ENCODE assay signal across 9 mouse cellular contexts in the genomic region with DNA sequence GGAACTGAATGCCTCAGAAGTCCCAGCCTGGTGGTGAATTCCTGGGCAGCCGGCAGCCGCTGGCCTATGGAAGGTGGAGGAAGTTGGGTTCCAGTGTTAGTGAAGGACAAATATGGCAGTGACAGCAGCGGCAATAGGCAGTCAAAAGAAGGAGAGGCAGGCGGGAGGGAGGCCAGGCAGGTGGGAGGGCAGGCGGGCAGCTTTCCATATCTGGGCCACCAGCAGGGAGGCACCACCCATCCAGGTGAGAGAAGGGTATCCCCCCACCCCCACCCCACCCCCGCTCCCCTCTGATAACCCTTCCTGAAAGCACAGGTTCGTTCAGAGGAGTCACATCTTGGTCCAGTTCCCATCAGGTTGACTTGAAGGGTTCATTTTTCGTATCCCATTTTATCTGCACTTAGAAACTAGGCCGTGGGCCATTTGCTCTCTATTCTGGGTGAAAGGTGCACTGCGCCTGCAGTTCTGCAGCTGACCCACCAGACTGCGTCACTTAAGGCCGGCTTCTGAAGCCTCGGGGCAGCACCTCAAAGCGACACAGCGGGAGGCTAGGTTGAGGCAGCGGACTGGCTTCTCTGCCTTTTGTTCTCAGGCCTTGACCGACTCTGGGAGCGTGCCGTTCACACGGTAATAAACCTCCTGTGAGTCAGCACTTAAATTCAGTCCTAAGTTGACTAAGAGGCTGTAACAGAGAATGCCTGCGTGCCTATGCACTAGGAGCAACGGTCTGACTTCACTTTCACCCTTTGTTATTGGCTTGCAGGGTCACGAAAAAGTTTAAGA. TPM values are rescaled to one million over a fixed set of nuclear protein-coding genes. Genes with fewer than 3 reads are reported as not detected.
A peak's percentile ranks its signal among the peaks of the same experiment; 100 is the strongest.
DNase-seq lines count a peak whose midpoint lies in the region; ATAC-seq and TF ChIP-seq lines count a peak whose summit lies in the region.
"Had no signal": no experiment of that assay in that cellular context is flagged by ENCODE, and none has a peak within 500 bp of the region (broad histone marks: within the 10 kb centered on the region; RNA-seq: fewer than 3 reads in every experiment).

No protein-coding gene starts in this region.

- no peak; the same call in 1 of the 2 replicates for TF ChIP-seq CTCF in liver, embryonic 14.5 days (IDR thresholded peaks at IDR 0.05; ENCODE audit: low read depth)

- no peaks in the 10 kb centered on the region for H3K36me3 ChIP-seq in heart, embryonic 10.5 days
- H3K36me3 ChIP-seq in ES-E14 (ENCODE audit: control insufficient read depth, insufficient read depth, low read length, poor library complexity, severe bottlenecking), result no peaks in the 10 kb centered on the region
- peaks cover 5% of the 10 kb centered on the region; the same call in 1 of the 2 replicates for H3K36me3 ChIP-seq in liver, embryonic 14.5 days (replicated peaks; ENCODE audit: control insufficient read depth, insufficient read depth, low read depth)
- H3K36me3 ChIP-seq: embryonic facial prominence, embryonic 13.5 days had no signal

- in situ Hi-C loops in ES-E14 (cut with MboI; ENCODE audit: low sequenced_read_pairs in 2 of 2, unreplicated experiment in 2 of 2), result no loop called here

- H3K4me3 ChIP-seq in heart, embryonic 10.5 days, result peak overlapping the region; percentile 37
- H3K4me3 ChIP-seq in ES-E14 (ENCODE audit: insufficient read depth in 1 of 2, low read depth in 1 of 2, low read length in 2 of 2, poor library complexity in 1 of 2, severe bottlenecking in 1 of 2), result no peak overlapping the region
- H3K4me3 ChIP-seq in liver, embryonic 14.5 days (ENCODE audit: insufficient read depth in 1 of 2, low read depth in 2 of 2, low read length in 2 of 2), result peak overlapping the region; percentile 49 to 51
- H3K4me3 ChIP-seq: embryonic facial prominence, embryonic 13.5 days had no signal

- no peak for TF ChIP-seq EP300 in liver, embryonic 14.5 days (IDR thresholded peaks at IDR 0.05; ENCODE audit: low read depth)

- H3K4me2 ChIP-seq in liver, embryonic 14.5 days (ENCODE audit: low read depth), result peak overlapping the region; percentile 99
- H3K4me2 ChIP-seq: embryonic facial prominence, embryonic 13.5 days had no signal

- H3K27ac ChIP-seq in heart, embryonic 10.5 days, result peak overlapping the region; percentile 67
- H3K27ac ChIP-seq in ES-E14 (ENCODE audit: insufficient read depth, low read depth, low read length, poor library complexity, severe bottlenecking), result peak overlapping the region; percentile 18; the same call in 1 of the 2 replicates
- peak overlapping the region; percentile 88 for H3K27ac ChIP-seq in liver, embryonic 14.5 days
- H3K27ac ChIP-seq: embryonic facial prominence, embryonic 13.5 days had no signal

- peak; percentile 35; the same call in 1 of the 2 replicates for ATAC-seq in liver, embryonic 14.5 days (ENCODE audit: insufficient read depth)
- no peak for ATAC-seq in activated CD4-positive, CD25-positive, alpha-beta regulatory T cell, adult 4 months

- 11% methylated on average over 23 of the region's 23 CpGs for WGBS in heart, embryonic 10.5 days
- 33% methylated on average over 23 of the region's 23 CpGs for WGBS in liver, embryonic 14.5 days (ENCODE audit: insufficient replicate concordance)

- no peak overlapping the region for H3K9ac ChIP-seq in ES-E14 (ENCODE audit: insufficient read depth, low read depth, low read length, poor library complexity, severe bottlenecking)
- peak overlapping the region; percentile 79 for H3K9ac ChIP-seq in liver, embryonic 14.5 days (replicated peaks)
- H3K9ac ChIP-seq: embryonic facial prominence, embryonic 13.5 days had no signal

- peaks cover 27% of the 10 kb centered on the region; the same call in 1 of the 2 replicates for H3K27me3 ChIP-seq in heart, embryonic 10.5 days (ENCODE audit: insufficient read depth, poor library complexity, severe bottlenecking)
- no peaks in the 10 kb centered on the region for H3K27me3 ChIP-seq in liver, embryonic 14.5 days (ENCODE audit: control insufficient read depth, insufficient read depth, low read length)

- H3K9me3 ChIP-seq in heart, embryonic 10.5 days, result no peaks in the 10 kb centered on the region
- no peaks in the 10 kb centered on the region for H3K9me3 ChIP-seq in ES-E14 (ENCODE audit: control insufficient read depth, insufficient read depth, low read depth, low read length)
- H3K9me3 ChIP-seq in liver, embryonic 14.5 days (ENCODE audit: control insufficient read depth, low read length), result no peaks in the 10 kb centered on the region
- H3K9me3 ChIP-seq: embryonic facial prominence, embryonic 13.5 days had no signal

- peaks cover 11% of the 10 kb centered on the region for H3K4me1 ChIP-seq in heart, embryonic 10.5 days
- H3K4me1 ChIP-seq in ES-E14 (ENCODE audit: control insufficient read depth in 2 of 2, insufficient read depth in 2 of 2, low read length in 2 of 2, poor library complexity in 1 of 2), result peaks cover 2 to 16% of the 10 kb centered on the region in 2 experiments; a peak in 2 of 4 replicates
- H3K4me1 ChIP-seq in liver, embryonic 14.5 days (replicated peaks; ENCODE audit: control insufficient read depth in 2 of 2, insufficient read depth in 2 of 2, low read length in 1 of 2), result peaks cover 24 to 40% of the 10 kb centered on the region in 2 experiments

- peak; percentile 89 for DNase-seq in heart, embryonic 10.5 days (ENCODE audit: low spot score)
- DNase-seq in heart, adult 9 months (ENCODE audit: low spot score in 2 of 2), result no peak
- peak; percentile 95 for DNase-seq in ES-E14 (ENCODE audit: low read depth, low spot score)
- DNase-seq in embryo, embryonic 9.5 days (ENCODE audit: extremely low spot score), result peak; percentile 38
- DNase-seq in liver, embryonic 14.5 days (ENCODE audit: low read depth in 3 of 3, low spot score in 3 of 3), result no peak
- no peak for DNase-seq in cerebellum, adult 8-10 months
- DNase-seq in lung, postnatal 14 days, result no peak

TF ChIP-seq in ES-E14, 5 proteins besides CTCF, POLR2A, EP300 and RAD21:
- TF ChIP-seq CHD2 (IDR thresholded peaks at IDR 0.05; ENCODE audit: low read depth, low read length) (no peak), ZC3H11A (IDR thresholded peaks at IDR 0.05; ENCODE audit: borderline replicate concordance, low read depth, low read length) (no peak), ZNF384 (IDR thresholded peaks at IDR 0.05; ENCODE audit: low read depth, low read length) (no peak), MAFK (IDR thresholded peaks at IDR 0.05; ENCODE audit: insufficient read depth, low read depth, low read length) (peak; percentile 98), HCFC1 (IDR thresholded peaks at IDR 0.05; ENCODE audit: borderline replicate concordance, insufficient read depth, low read length) (no peak)

RNA-seq across cellular contexts. Expression of gene Acp5, which starts 1.4 kb away (rescaled TPM):
- 62.3 and 67.2 TPM in 2 replicates for polyA plus RNA-seq in heart, embryonic 10.5 days (2016; fragmentation: Nextera tagmentation; extraction: Ambion mirVana)
- total RNA-seq in ES-E14 (2012; rRNA removed), result 14.6 and 17.3 TPM in 2 replicates
- polyA plus RNA-seq in liver, embryonic 14.5 days (2012; rRNA removed), result 181 and 203 TPM in 2 replicates
- 195 and 196 TPM in 2 replicates for polyA plus RNA-seq in liver, embryonic 14.5 days (2014; fragmentation: Nextera tagmentation; extraction: Ambion mirVana)
- polyA plus RNA-seq in activated CD4-positive, CD25-positive, alpha-beta regulatory T cell, adult 4 months (2017; shearing (Covaris generic)), result 100 to 1,000 TPM; 208 to 219 TPM

RNA-seq across cellular contexts. Expression of gene Pigyl, which starts 19.7 kb away (rescaled TPM):
- 44.7 and 60.3 TPM in 2 replicates for polyA plus RNA-seq in heart, embryonic 10.5 days (2016; fragmentation: Nextera tagmentation; extraction: Ambion mirVana)
- 27.3 and 34.7 TPM in 2 replicates for total RNA-seq in ES-E14 (2012; rRNA removed)
- 17.5 and 26.4 TPM in 2 replicates for polyA plus RNA-seq in liver, embryonic 14.5 days (2012; rRNA removed)
- 41.5 and 42.1 TPM in 2 replicates for polyA plus RNA-seq in liver, embryonic 14.5 days (2014; fragmentation: Nextera tagmentation; extraction: Ambion mirVana)
- polyA plus RNA-seq in activated CD4-positive, CD25-positive, alpha-beta regulatory T cell, adult 4 months (2017; shearing (Covaris generic)), result 10 to 100 TPM; 49.5 to 56.8 TPM

RNA-seq across cellular contexts. Expression of gene Elof1, which starts 20.0 kb away (rescaled TPM):
- polyA plus RNA-seq in heart, embryonic 10.5 days (2016; fragmentation: Nextera tagmentation; extraction: Ambion mirVana), result 149 and 176 TPM in 2 replicates
- 72.0 and 85.3 TPM in 2 replicates for total RNA-seq in ES-E14 (2012; rRNA removed)
- 59.5 and 72.5 TPM in 2 replicates for polyA plus RNA-seq in liver, embryonic 14.5 days (2012; rRNA removed)
- 98.2 and 102 TPM in 2 replicates for polyA plus RNA-seq in liver, embryonic 14.5 days (2014; fragmentation: Nextera tagmentation; extraction: Ambion mirVana)
- 100 to 1,000 TPM in 1 of 2 experiments, 10 to 100 TPM in 1; 96.8 to 108 TPM for polyA plus RNA-seq in activated CD4-positive, CD25-positive, alpha-beta regulatory T cell, adult 4 months (2017; shearing (Covaris generic))

RNA-seq across cellular contexts. Expression of gene Cnn1, which starts 37.9 kb away (rescaled TPM):
- 246 and 375 TPM in 2 replicates for polyA plus RNA-seq in heart, embryonic 10.5 days (2016; fragmentation: Nextera tagmentation; extraction: Ambion mirVana)
- 14.0 and 25.6 TPM in 2 replicates for total RNA-seq in ES-E14 (2012; rRNA removed)
- polyA plus RNA-seq in liver, embryonic 14.5 days (2012; rRNA removed), result 0.17 and 0.91 TPM in 2 replicates
- polyA plus RNA-seq in liver, embryonic 14.5 days (2014; fragmentation: Nextera tagmentation; extraction: Ambion mirVana), result 0.09 and 0.44 TPM in 2 replicates
- polyA plus RNA-seq in activated CD4-positive, CD25-positive, alpha-beta regulatory T cell, adult 4 months (2017; shearing (Covaris generic)), result not detected

RNA-seq across cellular contexts. Expression of gene Zfp872, which starts 50.9 kb away (rescaled TPM):
- 0.11 TPM in 2 replicates for polyA plus RNA-seq in heart, embryonic 10.5 days (2016; fragmentation: Nextera tagmentation; extraction: Ambion mirVana)
- total RNA-seq in ES-E14 (2012; rRNA removed), result 0.22 TPM in 1 of 2 replicates, not detected in the other
- polyA plus RNA-seq in liver, embryonic 14.5 days (2012; rRNA removed), result not detected in 2 replicates
- not detected in 2 replicates for polyA plus RNA-seq in liver, embryonic 14.5 days (2014; fragmentation: Nextera tagmentation; extraction: Ambion mirVana)
- under 1 TPM in 1 of 2 experiments, not detected in 1; 0.17 TPM for polyA plus RNA-seq in activated CD4-positive, CD25-positive, alpha-beta regulatory T cell, adult 4 months (2017; shearing (Covaris generic))

Comparison
In these comparisons a context has a peak if more than half of its experiments do, and no peak if none do; other contexts are left out.
1. DNase-seq: peak in heart, embryonic 10.5 days (single experiment), ES-E14 (single experiment) and embryo, embryonic 9.5 days (single experiment); none in heart, adult 9 months (0 of 2), liver, embryonic 14.5 days (0 of 3), cerebellum, adult 8-10 months (single experiment) and lung, postnatal 14 days (single experiment).
2. H3K27ac ChIP-seq: peak in every context shown above with its lines; median percentile 88 in liver, embryonic 14.5 days; 67 in heart, embryonic 10.5 days; 18 in ES-E14.
3. H3K4me3 ChIP-seq: peak in heart, embryonic 10.5 days (single experiment) and liver, embryonic 14.5 days (2 of 2); none in ES-E14 (0 of 2).